Mouse (Mus musculus) forebrain, embryonic 13.5 days (tissue): ENCODE results near the gene Tacc3. TPM values are rescaled to one million over a fixed set of nuclear protein-coding genes. Genes with fewer than 3 reads are reported as not detected.

ENCODE experiments used
- ATAC-seq: fragments of 200-750 bp; cut with Nextera tagmentation; 2 replicates; pipeline ENCODE4 v1.8.0; 2017
- H3K27ac ChIP-seq: fragments of 300-500 bp; sonication (generic); 2 replicates; pipeline ENCODE4 v1.5.1; 2015; ENCODE audit warnings: inconsistent platforms, mild to moderate bottlenecking, moderate library complexity
- H3K27me3 ChIP-seq: fragments of 300-500 bp; sonication (generic); 2 replicates; pipeline ENCODE4 v1.6.1; 2015; ENCODE audit warnings: mild to moderate bottlenecking, inconsistent platforms
- H3K36me3 ChIP-seq: fragments of 300-500 bp; sonication (generic); 2 replicates; pipeline ENCODE4 v1.6.1; 2015; ENCODE audit warnings: mild to moderate bottlenecking, inconsistent platforms; ENCODE audit not compliant: poor library complexity, severe bottlenecking
- H3K4me1 ChIP-seq: fragments of 300-500 bp; sonication (generic); 2 replicates; pipeline ENCODE4 v1.6.1; 2015; ENCODE audit warnings: inconsistent platforms
- H3K4me2 ChIP-seq: fragments of 300-500 bp; sonication (generic); 2 replicates; pipeline ENCODE4 v1.6.1; 2015; ENCODE audit warnings: inconsistent platforms, mild to moderate bottlenecking, moderate library complexity
- H3K4me3 ChIP-seq: fragments of 300-500 bp; sonication (generic); 2 replicates; pipeline ENCODE4 v1.5.1; 2015; ENCODE audit warnings: mild to moderate bottlenecking, inconsistent platforms
- H3K9ac ChIP-seq: fragments of 300-500 bp; sonication (generic); 2 replicates; pipeline ENCODE4 v1.6.1; 2015; ENCODE audit warnings: mild to moderate bottlenecking, inconsistent platforms
- H3K9me3 ChIP-seq: fragments of 300-500 bp; sonication (generic); replicated peaks from 2 replicates; pipeline ENCODE4 v1.6.1; 2016; ENCODE audit warnings: inconsistent platforms
- WGBS: fragments of 180-500 bp; shearing (Covaris S2); methylation state at CpG from one replicate; pipeline ENCODE4 v1.1.7; 2015; 5-methylcytosine and 5-hydroxymethylcytosine counted together
- polyA plus RNA-seq: library from polyadenylated mRNA; unstranded; fragments of >200 nt; fragmentation: Nextera tagmentation; extraction: Ambion mirVana; gene quantifications from 2 replicates; pipeline ENCODE4 v1.2.1, GENCODE M21; 2015

Gene Tacc3
- polyA plus RNA-seq, 1 experiment from 2014 or later, result 189 TPM

DNA sequence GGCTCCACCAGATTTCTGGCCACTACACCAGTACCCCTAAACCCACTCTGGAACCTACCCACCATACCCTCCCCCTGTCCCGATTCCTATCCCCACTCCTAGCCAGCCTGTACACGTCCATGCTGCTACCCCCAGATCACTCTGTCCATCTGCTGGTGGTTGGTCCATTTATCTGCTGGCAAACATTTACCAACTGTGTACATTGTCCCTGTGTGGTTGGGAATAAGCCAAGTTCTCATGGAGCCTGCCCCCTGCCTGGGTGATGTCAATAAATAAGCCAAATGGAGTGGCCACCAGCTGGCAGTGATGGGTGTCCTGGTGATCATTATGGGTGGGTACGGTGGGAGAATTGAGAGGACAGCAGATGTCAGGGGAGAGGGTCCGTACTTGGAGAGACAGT, 29.2 kb downstream of the Tacc3 start:
- H3K9ac ChIP-seq, result no peak overlapping the region
- no peak overlapping the region for H3K4me3 ChIP-seq
- no peak for ATAC-seq

DNA sequence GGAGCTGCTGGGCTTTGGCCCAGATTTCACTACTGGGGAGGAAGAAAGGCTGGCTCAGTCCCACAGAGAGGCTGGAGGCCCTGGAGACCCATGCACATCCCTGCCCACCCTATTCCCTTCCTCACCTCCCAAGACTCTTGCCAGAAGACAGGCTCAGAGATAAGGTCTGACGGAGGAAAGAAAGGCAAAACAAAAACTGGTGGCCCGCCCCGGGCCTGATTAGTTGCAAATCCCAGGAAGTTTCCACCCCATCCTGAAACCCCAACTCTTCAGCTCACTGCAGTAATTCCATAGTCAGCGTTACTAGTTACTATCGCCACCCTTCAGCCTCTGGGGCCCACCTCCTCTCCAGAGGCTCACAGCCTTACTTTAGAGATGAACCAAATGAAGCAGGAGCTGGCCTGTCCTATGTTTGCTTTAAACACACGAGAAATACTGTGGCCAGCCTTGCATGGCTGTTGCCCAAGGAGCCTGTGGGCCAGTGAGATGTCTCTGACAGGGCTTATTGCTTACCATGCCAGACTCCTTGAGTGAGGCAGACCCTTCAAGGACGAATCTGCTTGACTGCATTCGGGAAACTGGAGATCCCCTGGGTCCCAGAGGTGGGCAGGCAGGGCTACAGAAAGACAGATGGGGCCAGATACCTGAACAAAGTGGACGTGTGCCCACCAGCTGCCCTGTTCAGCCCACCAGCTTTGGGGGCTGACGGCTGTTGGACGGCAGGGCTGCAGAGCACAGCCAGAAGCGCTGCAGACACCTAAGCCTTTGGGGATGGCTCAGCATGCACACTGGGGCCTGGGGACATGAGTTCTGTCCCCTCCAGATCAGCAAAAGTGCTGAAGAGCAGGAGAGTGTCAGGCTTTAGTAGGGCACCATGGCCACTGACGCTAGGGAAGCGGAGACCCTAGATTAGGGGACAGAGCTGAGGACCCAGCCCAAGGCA, 30.6 kb downstream of the Tacc3 start:
- peaks cover 75% of the 10 kb centered on the region for H3K4me1 ChIP-seq
- 35% methylated on average over 14 of the region's 14 CpGs for WGBS
- peaks cover 26% of the 10 kb centered on the region for H3K27me3 ChIP-seq
- H3K27ac ChIP-seq, result peak overlapping the region; percentile 89
- ATAC-seq, result no peak
- no peaks in the 10 kb centered on the region for H3K36me3 ChIP-seq
- H3K9ac ChIP-seq, result peak overlapping the region; percentile 52
- H3K9me3 ChIP-seq, result no peaks in the 10 kb centered on the region
- no peak overlapping the region for H3K4me3 ChIP-seq
- H3K4me2 ChIP-seq, result peak overlapping the region; percentile 35

More for the DNA sequence above, 29.2 kb downstream of the Tacc3 start:
- Histone ChIP-seq H3K27ac (no peak overlapping the region), H3K9me3 (no peaks in the 10 kb centered on the region), H3K4me2 (no peak overlapping the region), H3K27me3 (peaks cover 18% of the 10 kb centered on the region; the same call in 1 of the 2 replicates), H3K4me1 (peaks cover 63% of the 10 kb centered on the region), H3K36me3 (no peaks in the 10 kb centered on the region)
- 74% methylated on average over 4 of the region's 4 CpGs for WGBS

DNA sequence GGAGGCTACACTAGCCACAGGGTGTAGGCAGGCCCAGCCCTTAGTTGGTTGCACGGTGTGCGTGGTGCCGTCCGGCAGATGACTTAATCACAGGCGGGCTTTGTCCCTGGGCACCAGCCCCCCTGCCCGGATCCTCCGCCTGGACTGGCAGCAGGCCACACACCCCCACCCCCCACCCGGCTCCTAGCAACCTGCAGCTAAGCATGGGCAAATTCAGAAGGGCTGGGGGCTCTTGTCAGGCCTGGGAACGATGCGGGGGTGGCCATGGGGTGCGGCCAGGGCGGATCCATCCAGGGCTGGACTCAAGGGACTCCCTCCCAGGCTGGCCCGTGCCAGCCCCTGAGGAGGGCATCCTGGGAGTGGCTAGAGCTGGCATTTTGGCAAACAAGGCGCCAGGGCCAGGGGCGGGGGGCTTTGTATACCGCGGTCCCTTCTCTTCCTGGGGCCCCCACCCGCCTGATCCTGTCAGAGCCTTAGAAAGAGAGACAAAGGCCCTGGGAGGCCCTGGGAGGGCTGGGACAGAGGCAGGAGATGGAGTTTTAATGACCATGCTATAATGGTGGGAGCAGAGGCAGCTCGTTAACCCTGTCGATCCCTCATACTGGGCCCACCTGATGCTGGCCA, 31.4 kb downstream of the Tacc3 start:
- peaks cover 33% of the 10 kb centered on the region for H3K27me3 ChIP-seq
- H3K27ac ChIP-seq, result peak overlapping the region; percentile 89
- peak; percentile 90 for ATAC-seq
- H3K4me2 ChIP-seq, result peak overlapping the region; percentile 35
- peaks cover 79% of the 10 kb centered on the region for H3K4me1 ChIP-seq
- WGBS, result 2% methylated on average over 20 of the region's 20 CpGs
- H3K9ac ChIP-seq, result peak overlapping the region; percentile 52; the same call in 1 of the 2 replicates
- H3K9me3 ChIP-seq, result no peaks in the 10 kb centered on the region
- H3K36me3 ChIP-seq, result no peaks in the 10 kb centered on the region
- H3K4me3 ChIP-seq, result no peak overlapping the region

DNA sequence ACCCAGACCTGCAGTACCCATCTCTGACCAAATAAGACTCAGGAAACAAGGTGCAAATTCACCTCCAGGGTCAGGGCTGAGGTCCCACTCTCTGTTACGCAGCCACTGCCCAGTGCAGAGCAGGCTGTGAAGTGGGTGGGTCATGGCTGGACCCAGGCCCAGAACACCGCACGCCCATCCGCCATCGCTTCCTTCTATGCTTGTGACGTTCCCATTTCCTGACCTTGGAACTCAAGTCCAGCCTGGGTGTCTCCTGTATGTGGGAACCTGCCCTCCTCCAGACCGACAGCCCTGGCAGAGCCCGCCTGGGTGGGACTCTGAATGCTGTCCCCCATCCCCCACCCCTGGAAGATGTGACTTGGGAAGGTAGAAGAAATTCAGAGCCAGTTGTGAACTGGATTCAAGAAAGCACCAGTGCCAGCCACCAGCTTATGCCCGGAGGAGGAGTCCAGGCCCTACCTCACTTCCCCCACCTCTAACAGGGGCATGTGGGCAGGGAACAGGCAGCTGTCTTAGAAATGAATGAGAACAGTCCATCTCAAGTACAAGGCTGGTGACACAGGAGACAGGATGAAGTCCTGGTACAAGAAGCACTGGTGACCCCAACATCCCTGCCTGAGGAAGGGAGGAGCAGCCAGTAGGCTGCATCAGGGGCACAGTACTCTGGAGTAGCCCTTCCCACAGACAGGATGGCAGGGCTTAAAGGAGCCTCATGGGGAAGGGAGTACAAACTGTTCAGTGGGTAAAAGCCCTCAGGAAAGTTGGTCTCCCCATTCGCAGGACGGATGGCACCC, 32.1 kb downstream of the Tacc3 start:
- H3K36me3 ChIP-seq, result no peaks in the 10 kb centered on the region
- H3K9me3 ChIP-seq, result no peaks in the 10 kb centered on the region
- H3K27ac ChIP-seq, result peak overlapping the region; percentile 89
- ATAC-seq, result no peak
- WGBS, result 56% methylated on average over 11 of the region's 11 CpGs
- H3K4me1 ChIP-seq, result peaks cover 80% of the 10 kb centered on the region
- peak overlapping the region; percentile 35 for H3K4me2 ChIP-seq
- H3K9ac ChIP-seq, result peak overlapping the region; percentile 52; the same call in 1 of the 2 replicates
- H3K4me3 ChIP-seq, result no peak overlapping the region
- peaks cover 34% of the 10 kb centered on the region for H3K27me3 ChIP-seq

DNA sequence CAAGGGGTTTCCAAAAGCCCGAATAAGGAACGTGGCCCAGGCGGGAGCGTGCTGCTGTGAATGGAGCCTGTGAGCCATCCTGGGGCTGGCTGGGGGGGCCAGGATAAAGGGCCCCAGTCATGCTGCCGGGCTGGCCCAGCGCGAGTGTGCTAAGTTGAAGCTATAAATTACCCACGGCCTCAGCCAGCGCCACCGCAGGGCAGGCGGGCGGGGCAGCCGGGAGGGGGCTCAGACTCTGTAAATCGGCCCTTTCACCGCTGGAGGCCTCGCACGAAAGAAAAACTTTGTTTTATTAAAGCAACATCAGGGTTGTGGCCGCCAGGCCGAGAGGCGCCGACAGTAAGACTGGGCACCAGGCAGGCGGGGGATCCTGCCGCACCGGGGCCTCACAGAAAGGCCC, 34.5 kb downstream of the Tacc3 start:
- Histone ChIP-seq H3K4me1 (peaks cover 94% of the 10 kb centered on the region), H3K4me2 (peak overlapping the region; percentile 40), H3K9me3 (no peaks in the 10 kb centered on the region), H3K27ac (peak overlapping the region; percentile 79), H3K9ac (peak overlapping the region; percentile 26; the same call in 1 of the 2 replicates), H3K27me3 (peaks cover 41% of the 10 kb centered on the region), H3K36me3 (no peaks in the 10 kb centered on the region), H3K4me3 (no peak overlapping the region)
- ATAC-seq, result no peak
- under 1% methylated on average over 24 of the region's 24 CpGs for WGBS

DNA sequence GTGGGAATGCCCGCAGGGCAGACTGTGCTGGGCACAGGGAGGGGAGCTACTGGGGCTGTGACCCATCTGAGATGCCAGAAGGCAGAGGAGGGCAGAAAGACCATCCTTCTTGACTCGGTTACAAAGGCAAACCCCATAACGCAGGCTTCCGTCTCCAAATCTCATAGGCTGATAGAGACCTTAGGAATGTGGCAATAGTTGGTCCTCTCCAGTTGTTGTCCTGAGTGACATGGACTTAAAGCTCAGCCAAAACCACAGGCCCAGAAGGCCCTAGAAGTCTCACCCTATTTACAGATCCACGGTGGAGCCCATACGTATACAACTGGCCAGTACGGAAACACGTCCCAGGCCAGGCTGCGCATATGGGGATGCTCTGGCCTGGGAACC, 36.5 kb downstream of the Tacc3 start:
- Histone ChIP-seq H3K4me2 (peak overlapping the region; percentile 81), H3K36me3 (no peaks in the 10 kb centered on the region), H3K9me3 (no peaks in the 10 kb centered on the region), H3K4me1 (peaks cover 94% of the 10 kb centered on the region), H3K4me3 (peak overlapping the region; percentile 45; the same call in 1 of the 2 replicates), H3K27ac (peak overlapping the region; percentile 92), H3K27me3 (peaks cover 42% of the 10 kb centered on the region), H3K9ac (peak overlapping the region; percentile 45; the same call in 1 of the 2 replicates)
- WGBS, result 28% methylated on average over 9 of the region's 9 CpGs
- ATAC-seq, result no peak

DNA sequence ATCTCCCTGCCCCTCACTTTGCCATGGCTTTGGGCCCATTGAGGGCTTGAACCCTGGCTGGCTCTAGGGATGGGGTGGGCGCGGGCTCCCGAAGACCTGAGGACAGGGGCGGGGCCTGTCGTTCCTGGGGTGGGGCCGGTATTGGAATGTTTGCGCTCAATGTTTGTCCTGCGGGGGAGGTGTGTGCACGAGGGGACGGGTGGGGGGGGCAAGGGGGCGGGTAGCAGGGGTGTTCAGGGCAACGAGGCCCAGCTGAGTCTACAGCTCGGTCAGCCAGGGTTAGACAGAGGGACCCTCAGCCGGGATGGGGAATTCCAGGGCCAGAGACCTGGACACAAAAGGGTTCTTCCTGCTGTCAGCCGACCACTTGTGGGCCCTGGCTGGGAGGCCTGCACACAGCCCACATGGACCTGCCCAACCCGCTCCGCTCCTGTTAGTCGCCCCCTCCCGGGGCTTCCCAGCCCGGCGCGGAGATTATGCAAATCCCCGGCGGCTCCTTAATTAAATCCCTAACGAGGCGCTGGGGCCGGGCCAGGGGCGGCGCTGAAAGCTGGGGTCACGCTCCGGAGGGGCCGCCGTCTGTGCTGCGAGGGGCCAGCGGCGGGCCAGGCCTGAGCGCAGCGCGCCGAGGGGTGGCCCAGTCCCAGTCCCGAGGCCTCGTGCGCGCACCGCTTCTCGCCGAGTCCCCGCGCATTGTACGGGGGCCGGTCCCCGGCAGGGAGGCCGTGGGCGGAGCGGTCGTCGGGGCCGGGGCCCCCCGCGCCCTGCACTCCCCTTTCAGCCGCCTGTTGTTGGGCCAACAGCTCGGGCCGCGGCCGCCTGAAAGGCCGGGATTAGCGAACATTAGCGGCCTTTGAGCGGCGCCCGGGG, 37.2 kb downstream of the Tacc3 start:
- H3K4me3 ChIP-seq, result peak overlapping the region; percentile 45
- H3K9me3 ChIP-seq, result no peaks in the 10 kb centered on the region
- under 1% methylated on average over 61 of the region's 71 CpGs for WGBS
- H3K4me2 ChIP-seq, result peak overlapping the region; percentile 81
- H3K27me3 ChIP-seq, result peaks cover 45% of the 10 kb centered on the region
- peak overlapping the region; percentile 92 for H3K27ac ChIP-seq
- peak; percentile 79 for ATAC-seq
- no peaks in the 10 kb centered on the region for H3K36me3 ChIP-seq
- peak overlapping the region; percentile 71 for H3K9ac ChIP-seq
- H3K4me1 ChIP-seq, result peaks cover 94% of the 10 kb centered on the region

DNA sequence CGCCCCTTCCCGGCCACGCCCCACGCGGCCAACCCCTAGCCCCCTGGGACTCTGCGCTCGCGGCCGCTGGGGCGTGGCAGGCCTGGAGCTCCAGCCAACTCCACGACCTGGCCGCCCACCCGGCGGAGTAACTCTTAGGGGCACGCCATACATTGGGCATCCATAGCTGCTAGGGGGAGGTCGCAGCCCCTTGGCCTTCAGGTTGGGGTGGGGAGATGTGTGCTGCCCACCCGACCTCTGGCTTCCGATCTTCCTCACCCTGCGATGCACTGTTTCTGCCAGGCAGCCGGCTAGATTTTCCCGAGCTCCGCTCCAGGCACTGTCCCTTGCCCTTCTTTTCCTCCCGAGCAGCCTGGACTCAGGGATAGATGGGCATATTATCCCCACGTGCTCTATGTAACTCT, 37.8 kb downstream of the Tacc3 start:
- H3K4me1 ChIP-seq, result peaks cover 94% of the 10 kb centered on the region
- no peak; the same call in 1 of the 2 replicates for ATAC-seq
- WGBS, result 1% methylated on average over 24 of the region's 24 CpGs
- H3K9me3 ChIP-seq, result no peaks in the 10 kb centered on the region
- H3K9ac ChIP-seq, result peak overlapping the region; percentile 71
- H3K36me3 ChIP-seq, result no peaks in the 10 kb centered on the region
- peak overlapping the region; percentile 45 for H3K4me3 ChIP-seq
- H3K4me2 ChIP-seq, result peak overlapping the region; percentile 81
- peak overlapping the region; percentile 92 for H3K27ac ChIP-seq
- H3K27me3 ChIP-seq, result peaks cover 41% of the 10 kb centered on the region

DNA sequence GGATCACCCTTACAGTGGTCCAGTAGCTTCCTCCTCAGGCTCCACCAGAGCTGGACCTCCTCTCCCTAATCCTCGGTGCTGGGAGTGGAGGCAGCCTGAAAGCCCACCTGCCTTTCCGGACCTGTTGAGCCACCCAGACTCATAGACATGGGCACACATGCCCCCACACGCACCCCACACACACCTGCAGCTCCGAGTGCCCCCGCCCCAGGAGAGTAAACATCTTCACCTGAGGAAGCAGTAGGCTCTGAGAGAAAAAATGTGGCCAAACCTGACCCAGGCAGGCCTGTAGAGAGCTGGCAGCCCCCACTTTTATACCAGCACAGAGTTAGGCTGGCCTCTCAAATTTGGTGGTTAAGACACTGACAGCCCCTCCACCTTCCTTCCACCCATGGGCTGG, 38.5 kb downstream of the Tacc3 start:
- Histone ChIP-seq H3K9me3 (no peaks in the 10 kb centered on the region), H3K9ac (peak overlapping the region; percentile 71), H3K4me1 (peaks cover 96% of the 10 kb centered on the region), H3K4me3 (no peak overlapping the region), H3K27ac (peak overlapping the region; percentile 92), H3K36me3 (no peaks in the 10 kb centered on the region), H3K4me2 (peak overlapping the region; percentile 81), H3K27me3 (peaks cover 42% of the 10 kb centered on the region)
- WGBS, result 37% methylated on average over 5 of the region's 5 CpGs
- ATAC-seq, result no peak

DNA sequence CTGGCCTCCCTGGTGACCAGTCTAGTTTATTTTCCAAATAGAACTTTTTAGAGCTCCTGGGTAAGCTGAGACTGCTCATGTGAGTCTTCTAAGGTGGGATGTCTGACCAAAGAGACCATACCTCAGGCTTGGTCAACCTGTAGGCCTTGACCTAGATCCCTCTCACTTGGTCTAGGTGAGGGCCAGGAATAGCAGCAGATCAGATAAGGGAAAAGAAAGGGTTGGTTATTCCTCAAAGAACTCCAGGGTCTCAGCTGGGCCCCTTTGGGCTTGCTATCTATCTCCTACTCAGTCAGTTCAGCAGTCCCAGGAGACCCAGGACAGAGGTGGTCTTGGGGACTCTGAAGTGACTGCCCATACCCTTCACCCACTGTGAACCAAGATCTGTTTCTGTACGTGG, 39.6 kb downstream of the Tacc3 start:
- Histone ChIP-seq H3K4me1 (peaks cover 97% of the 10 kb centered on the region), H3K9ac (peak overlapping the region; percentile 32; the same call in 1 of the 2 replicates), H3K27ac (peak overlapping the region; percentile 92), H3K9me3 (no peaks in the 10 kb centered on the region), H3K27me3 (peaks cover 47% of the 10 kb centered on the region), H3K36me3 (no peaks in the 10 kb centered on the region), H3K4me2 (no peak overlapping the region), H3K4me3 (no peak overlapping the region)
- ATAC-seq, result no peak
- WGBS, result 4% methylated on average over 1 of the region's 1 CpGs
